Mouse (Mus musculus) neural tube, embryonic 15.5 days (tissue): Measurements from ENCODE around the gene Rdh8. TPM values are rescaled to one million over a fixed set of nuclear protein-coding genes. Genes with fewer than 3 reads are reported as not detected.

Source experiments
- ATAC-seq: fragments of 200-750 bp; cut with Nextera tagmentation; 2 replicates; pipeline ENCODE4 v1.8.0; 2017; ENCODE audit warnings: mild to moderate bottlenecking, moderate TSS enrichment, moderate library complexity; ENCODE audit not compliant: low FRiP score
- H3K27ac ChIP-seq: fragments of 300-500 bp; sonication (generic); replicated peaks from 2 replicates; pipeline ENCODE4 v1.5.1; 2015; ENCODE audit warnings: mild to moderate bottlenecking, inconsistent platforms
- H3K27me3 ChIP-seq: fragments of 300-500 bp; sonication (generic); replicated peaks from 2 replicates; pipeline ENCODE4 v1.6.1; 2015; ENCODE audit warnings: inconsistent platforms
- H3K36me3 ChIP-seq: fragments of 300-500 bp; sonication (generic); 2 replicates; pipeline ENCODE4 v1.6.1; 2015; ENCODE audit warnings: inconsistent platforms
- H3K4me1 ChIP-seq: fragments of 300-500 bp; sonication (generic); 2 replicates; pipeline ENCODE4 v1.6.1; 2015; ENCODE audit warnings: inconsistent platforms
- H3K4me2 ChIP-seq: fragments of 300-500 bp; sonication (generic); 2 replicates; pipeline ENCODE4 v1.6.1; 2015; ENCODE audit warnings: inconsistent platforms, mild to moderate bottlenecking, moderate library complexity
- H3K4me3 ChIP-seq: fragments of 300-500 bp; sonication (generic); replicated peaks from 2 replicates; pipeline ENCODE4 v1.5.1; 2015; ENCODE audit warnings: mild to moderate bottlenecking, inconsistent platforms
- H3K9ac ChIP-seq: fragments of 300-500 bp; sonication (generic); replicated peaks from 2 replicates; pipeline ENCODE4 v1.6.1; 2015; ENCODE audit warnings: mild to moderate bottlenecking, inconsistent platforms
- H3K9me3 ChIP-seq: fragments of 300-500 bp; sonication (generic); replicated peaks from 2 replicates; pipeline ENCODE4 v1.6.1; 2016; ENCODE audit warnings: inconsistent platforms
- WGBS: fragments of 180-500 bp; shearing (Covaris S2); methylation state at CpG from one replicate; pipeline ENCODE4 v1.1.7; 2015; ENCODE audit warnings: mixed read lengths; 5-methylcytosine and 5-hydroxymethylcytosine counted together
- polyA plus RNA-seq: library from polyadenylated mRNA; unstranded; fragments of >200 nt; fragmentation: Nextera tagmentation; extraction: Ambion mirVana; gene quantifications from 2 replicates; pipeline ENCODE4 v1.2.1, GENCODE M21; 2015

The Rdh8 gene
- polyA plus RNA-seq, 1 experiment from 2014 or later = not detected

- Histone ChIP-seq H3K4me2 (no peak overlapping the region), H3K27me3 (peaks cover 31% of the 10 kb centered on the region), H3K9ac (no peak overlapping the region), H3K36me3 (no peaks in the 10 kb centered on the region), H3K27ac (no peak overlapping the region), H3K9me3 (no peaks in the 10 kb centered on the region), H3K4me1 (peaks cover 21% of the 10 kb centered on the region), H3K4me3 (no peak overlapping the region)
- ATAC-seq = no peak
- 92% methylated on average over 12 of the region's 12 CpGs for WGBS
Observed at GRCm38 (mm10) chr9:20873521-20873920, 55.2 kb downstream of the Rdh8 start.

DNA sequence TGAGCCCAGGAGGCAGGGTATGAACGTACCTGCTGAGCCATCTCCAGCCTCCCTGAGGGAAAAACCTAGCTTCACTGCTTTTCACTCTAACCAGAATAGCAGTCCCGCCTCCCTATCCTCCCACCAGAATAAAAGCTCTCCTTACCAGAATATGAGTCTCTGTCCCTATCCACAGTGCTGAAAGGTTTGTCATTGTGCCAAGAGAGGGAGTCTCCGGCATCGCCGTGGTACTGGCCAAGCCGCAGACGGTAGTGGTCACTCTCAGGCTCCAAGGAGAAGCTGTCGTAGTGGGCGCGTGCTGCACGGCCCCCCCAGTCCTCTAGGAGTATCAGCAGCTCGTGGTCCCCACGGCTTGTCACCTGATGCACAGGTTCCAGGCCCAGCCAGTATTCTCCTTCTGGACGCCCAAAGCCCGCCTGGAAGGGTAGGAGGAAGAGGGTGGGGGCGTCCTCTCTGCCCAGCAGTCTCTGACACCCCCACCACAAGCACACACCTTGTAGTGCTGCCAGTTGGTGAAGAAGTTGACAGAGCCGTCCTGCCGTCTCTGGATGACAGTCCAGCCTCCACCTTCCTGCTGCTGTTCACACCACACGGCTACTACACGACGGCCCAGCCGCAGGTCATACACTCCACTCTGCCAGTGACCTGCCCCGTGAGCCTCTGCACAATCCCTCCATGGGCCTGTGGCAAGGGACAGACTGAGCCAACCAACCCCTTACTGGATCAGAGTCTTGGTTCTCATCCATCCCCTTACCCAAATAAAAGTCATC is 56.9 kb downstream of the Rdh8 start:
- peaks cover 14% of the 10 kb centered on the region for H3K27me3 ChIP-seq
- 71% methylated on average over 23 of the region's 23 CpGs for WGBS
- H3K4me2 ChIP-seq = no peak overlapping the region
- H3K9ac ChIP-seq = no peak overlapping the region
- no peaks in the 10 kb centered on the region for H3K9me3 ChIP-seq
- H3K4me3 ChIP-seq = no peak overlapping the region
- H3K4me1 ChIP-seq = peaks cover 18% of the 10 kb centered on the region
- ATAC-seq = no peak
- H3K27ac ChIP-seq = no peak overlapping the region
- H3K36me3 ChIP-seq = no peaks in the 10 kb centered on the region

Other genes with a start within 250 kb of the Rdh8 start
- 38.6 and 44.8 TPM in 2 replicates for gene Zfp846, start 237.2 kb upstream of the Rdh8 start, polyA plus RNA-seq
- 463 and 500 TPM in 2 replicates for gene Ubl5, start 175.6 kb upstream of the Rdh8 start, polyA plus RNA-seq
- gene Fbxl12, start 173.7 kb upstream of the Rdh8 start, polyA plus RNA-seq = 13.0 and 20.6 TPM in 2 replicates
- gene Pin1, start 166.4 kb upstream of the Rdh8 start, polyA plus RNA-seq = 69.6 and 71.6 TPM in 2 replicates
- gene Olfm2, start 72.2 kb upstream of the Rdh8 start, polyA plus RNA-seq = 190 and 224 TPM in 2 replicates
- 1.4 and 1.8 TPM in 2 replicates for gene Col5a3, start 3.4 kb upstream of the Rdh8 start, polyA plus RNA-seq
- gene A230050P20Rik, start 50.1 kb downstream of the Rdh8 start, polyA plus RNA-seq = 17.0 and 23.2 TPM in 2 replicates
- gene Angptl6, start 61.2 kb downstream of the Rdh8 start, polyA plus RNA-seq = 11.8 and 13.8 TPM in 2 replicates
- 49.7 and 57.3 TPM in 2 replicates for gene Ppan, start 69.7 kb downstream of the Rdh8 start, polyA plus RNA-seq
- gene Eif3g, start 80.1 kb downstream of the Rdh8 start, polyA plus RNA-seq = 260 and 274 TPM in 2 replicates
- gene Dnmt1, start 141.4 kb downstream of the Rdh8 start, polyA plus RNA-seq = 51.6 and 60.8 TPM in 2 replicates
- gene S1pr2, start 158.3 kb downstream of the Rdh8 start, polyA plus RNA-seq = 8.8 and 17.9 TPM in 2 replicates
- gene Mrpl4, start 184.2 kb downstream of the Rdh8 start, polyA plus RNA-seq = 114 and 123 TPM in 2 replicates
- gene Icam1, start 197.5 kb downstream of the Rdh8 start, polyA plus RNA-seq = 4.2 and 16.9 TPM in 2 replicates
- gene Icam4, start 210.9 kb downstream of the Rdh8 start, polyA plus RNA-seq = 0.54 TPM in 1 of 2 replicates, not detected in the other
- 1.8 and 2.0 TPM in 2 replicates for gene Icam5, start 213.6 kb downstream of the Rdh8 start, polyA plus RNA-seq
- 1.00 and 1.6 TPM in 2 replicates for gene Zglp1, start 248.6 kb downstream of the Rdh8 start, polyA plus RNA-seq